Mouse (Mus musculus): ENCODE results near the gene Ofcc1. TPM values are rescaled to one million over a fixed set of nuclear protein-coding genes. Genes with fewer than 3 reads are reported as not detected.

Ofcc1 gene
- polyA plus RNA-seq, 1 experiment, result not detected

- DNase-seq (ENCODE audit: low read depth, low spot score), result no peak
- WGBS, result 72% methylated on average over 16 of the region's 16 CpGs
Measured at GRCm38 (mm10) chr13:40263087-40263807, 98.0 kb downstream of the Ofcc1 start.

DNA sequence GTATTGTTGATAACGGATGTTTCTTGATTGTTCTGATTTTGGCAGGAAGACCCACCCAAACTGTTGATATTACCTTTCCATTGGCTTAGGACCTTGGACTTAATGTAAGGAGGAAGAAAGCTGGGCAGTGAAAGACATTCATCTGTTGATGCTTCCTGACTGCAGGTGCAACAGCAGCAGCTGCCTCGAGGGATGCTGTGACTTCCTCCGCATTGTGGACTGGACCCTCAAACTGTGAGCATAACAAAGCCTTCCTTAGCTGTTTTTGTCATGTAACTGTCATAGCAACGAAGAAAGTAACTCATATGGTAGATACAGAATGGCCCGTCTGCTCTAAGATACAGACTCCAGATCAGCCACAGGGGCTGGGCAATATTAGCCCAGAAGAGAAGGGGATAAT lies 102.5 kb downstream of the Ofcc1 start:
- DNase-seq (ENCODE audit: low read depth, low spot score), result no peak
- WGBS, result 74% methylated on average over 5 of the region's 5 CpGs

DNA sequence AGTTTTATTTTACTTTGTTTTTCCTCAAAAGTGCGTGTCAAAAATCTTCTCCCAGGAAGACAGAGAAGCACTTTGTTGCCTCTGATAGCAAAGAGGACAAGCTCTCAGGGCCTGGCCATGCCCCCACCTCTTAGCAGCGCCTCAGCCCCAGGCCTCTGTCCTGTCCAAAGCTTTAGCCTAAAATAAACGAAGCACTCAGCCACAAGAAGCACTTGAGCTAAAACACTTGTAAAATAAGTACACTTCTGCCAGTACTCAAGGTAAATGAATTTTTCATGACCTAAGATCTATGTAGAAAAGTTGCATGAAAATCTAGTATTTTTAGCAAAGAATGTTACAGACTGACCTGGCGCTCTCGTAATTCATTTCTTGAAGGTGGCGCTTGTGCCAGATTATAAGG lies 117.4 kb downstream of the Ofcc1 start:
- 65% methylated on average over 6 of the region's 6 CpGs for WGBS
- no peak for DNase-seq (ENCODE audit: low read depth, low spot score)

- no peak for DNase-seq (ENCODE audit: low read depth, low spot score)
- WGBS, result 78% methylated on average over 3 of the region's 3 CpGs
Measured at GRCm38 (mm10) chr13:40236356-40236755, 124.9 kb downstream of the Ofcc1 start.

DNA sequence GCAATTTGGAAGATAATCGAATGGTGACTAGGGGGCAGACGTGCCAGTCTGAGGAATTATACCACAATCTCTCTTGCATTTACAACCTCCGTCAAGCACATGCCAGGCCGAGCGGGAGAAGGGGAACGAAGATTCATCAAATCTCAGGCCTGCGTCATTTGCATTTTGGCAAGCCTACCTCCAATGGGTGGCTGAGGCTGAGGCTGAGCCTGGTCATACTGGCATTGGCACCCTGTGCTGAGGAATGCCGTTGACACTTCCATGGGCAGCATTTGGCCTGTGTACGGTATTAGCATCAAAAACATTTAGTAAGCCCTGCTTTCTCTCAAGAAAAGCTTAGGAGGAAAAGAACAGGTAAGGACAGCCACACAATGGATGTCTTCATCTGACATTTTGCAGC lies 152.9 kb downstream of the Ofcc1 start:
- 79% methylated on average over 9 of the region's 9 CpGs for WGBS
- DNase-seq (ENCODE audit: low read depth, low spot score), result no peak

DNA sequence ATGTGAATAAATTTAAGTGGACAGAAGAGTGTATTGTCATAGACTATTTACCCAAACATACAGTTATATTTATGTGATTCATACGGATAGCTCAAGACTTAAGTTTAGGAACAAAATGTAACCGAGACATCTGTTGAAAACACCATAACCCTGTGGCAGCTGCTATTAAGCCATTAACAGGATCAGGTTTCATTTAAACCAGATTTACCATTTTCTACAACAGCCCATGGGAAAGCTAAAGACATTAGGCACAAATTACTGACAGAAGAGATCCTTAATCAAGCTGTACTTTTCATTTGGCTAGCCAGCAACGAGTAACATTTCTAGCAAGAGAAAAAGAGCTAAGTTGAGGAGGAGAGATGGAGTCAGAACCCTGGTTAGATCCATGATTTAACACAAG lies 179.5 kb downstream of the Ofcc1 start:
- DNase-seq (ENCODE audit: low read depth, low spot score), result no peak
- WGBS, result 73% methylated on average over 3 of the region's 3 CpGs

DNA sequence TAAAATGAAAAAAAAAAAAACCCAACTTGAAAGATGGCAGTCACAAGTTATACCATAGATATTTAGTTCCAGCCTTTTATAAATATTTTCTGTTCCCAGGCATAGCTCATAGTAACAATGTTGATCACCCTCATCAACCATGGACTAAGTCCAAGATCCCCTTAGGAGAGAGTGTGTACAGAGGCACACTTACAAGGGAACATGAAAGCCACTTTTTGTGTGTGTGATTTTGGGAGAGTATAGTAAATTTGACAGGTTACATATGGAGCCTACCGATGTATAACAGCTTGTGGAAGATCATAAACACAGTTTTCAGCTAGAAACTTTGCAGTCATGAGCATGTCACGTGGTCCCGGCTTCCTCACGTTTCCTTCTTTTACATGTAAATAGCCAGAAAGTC lies 189.5 kb downstream of the Ofcc1 start:
- 78% methylated on average over 4 of the region's 4 CpGs for WGBS
- DNase-seq (ENCODE audit: low read depth, low spot score), result no peak

GRCm38 (mm10) chr13:40167871-40168270 lies 193.4 kb downstream of the Ofcc1 start:
- WGBS, result 53% methylated on average over 7 of the region's 7 CpGs
- DNase-seq (ENCODE audit: low read depth, low spot score), result no peak

GRCm38 (mm10) chr13:40155466-40155865 lies 205.8 kb downstream of the Ofcc1 start:
- 63% methylated on average over 3 of the region's 3 CpGs for WGBS
- DNase-seq (ENCODE audit: low read depth, low spot score), result no peak

DNA sequence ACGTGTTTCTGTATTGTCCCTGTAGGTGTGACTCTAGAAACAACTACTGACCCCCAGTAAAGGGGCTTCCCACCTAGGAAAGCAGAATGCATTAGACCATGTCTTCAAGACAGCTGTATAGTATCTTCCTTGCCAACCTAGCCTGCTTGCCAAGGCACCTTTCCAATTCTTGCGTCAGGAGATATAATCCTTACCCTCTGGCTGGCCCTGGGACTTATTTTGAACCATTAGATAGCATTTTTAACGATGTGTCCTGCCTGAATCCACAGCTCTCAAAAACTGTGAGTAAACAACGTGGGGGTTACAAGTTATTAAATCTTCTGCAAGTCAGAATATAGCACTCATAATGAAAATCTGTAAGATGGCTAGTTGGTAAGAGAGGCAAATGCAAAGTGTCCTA lies 221.3 kb downstream of the Ofcc1 start:
- WGBS, result 68% methylated on average over 4 of the region's 4 CpGs
- DNase-seq (ENCODE audit: low read depth, low spot score), result no peak

DNA sequence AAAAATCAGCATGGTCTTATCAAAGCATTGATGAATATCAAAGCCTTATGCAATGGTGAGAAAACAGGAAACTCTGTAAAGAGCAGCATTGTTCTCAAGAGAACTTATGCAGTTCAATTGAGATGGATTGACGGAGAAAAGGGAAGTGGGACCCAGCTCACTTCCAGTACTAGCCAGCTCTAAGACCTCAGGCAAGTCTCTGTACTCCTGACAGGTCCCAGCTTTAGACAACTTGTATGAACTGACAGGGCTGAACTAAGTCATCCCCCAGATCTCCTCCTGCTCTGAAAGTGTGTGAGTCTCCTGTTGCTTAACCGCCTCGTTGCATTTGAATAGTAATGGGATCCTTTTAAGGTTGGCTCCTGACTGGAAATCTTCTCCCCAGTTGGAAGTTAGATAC lies 225.2 kb downstream of the Ofcc1 start:
- 69% methylated on average over 3 of the region's 3 CpGs for WGBS

DNA sequence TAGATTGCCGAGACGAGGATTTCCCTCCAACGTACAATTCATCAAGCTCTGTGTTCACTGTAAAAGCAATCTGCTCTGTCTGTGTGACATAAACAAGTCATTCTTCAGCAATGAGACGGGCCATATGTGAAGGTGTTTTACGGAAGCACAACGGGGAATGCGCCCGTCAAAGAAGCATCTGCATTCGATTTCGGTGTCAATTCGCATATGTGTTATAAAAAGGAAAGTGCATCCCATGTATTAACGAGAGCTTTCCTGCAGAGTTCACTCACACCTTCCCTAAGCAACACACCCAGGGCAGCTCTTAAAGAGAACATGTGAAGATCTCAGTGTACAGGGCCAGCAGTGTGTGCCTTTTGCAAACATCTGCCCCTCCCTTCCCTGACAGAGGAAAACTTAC lies 225.6 kb downstream of the Ofcc1 start:
- DNase-seq (ENCODE audit: low read depth, low spot score), result no peak
- WGBS, result 56% methylated on average over 12 of the region's 12 CpGs

More for the DNA sequence above, 225.2 kb downstream of the Ofcc1 start:
- no peak for DNase-seq (ENCODE audit: low read depth, low spot score)

- DNase-seq (ENCODE audit: low read depth, low spot score), result no peak
- WGBS, result 70% methylated on average over 2 of the region's 2 CpGs
Measured at GRCm38 (mm10) chr13:40123868-40124267, 237.4 kb downstream of the Ofcc1 start.

DNA sequence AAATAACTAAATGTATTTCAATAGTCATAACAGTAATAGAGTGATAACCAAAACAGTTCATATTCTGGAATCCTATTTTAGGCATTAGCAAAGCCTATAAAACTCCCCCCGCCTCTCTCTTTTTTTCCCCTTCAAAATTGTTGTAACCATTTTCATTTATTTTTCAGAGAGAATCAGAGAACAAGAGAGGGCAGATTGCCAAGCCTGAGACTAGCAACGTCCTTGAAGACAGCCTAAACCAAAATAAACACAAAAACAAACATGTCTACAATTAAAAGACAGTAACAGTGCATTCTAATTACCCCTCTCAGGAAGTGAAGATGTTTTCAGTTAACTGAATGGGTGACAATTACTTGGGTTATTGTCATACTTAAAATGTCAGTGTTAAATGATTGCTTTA lies 248.9 kb downstream of the Ofcc1 start:
- WGBS, result 46% methylated on average over 2 of the region's 2 CpGs
- no peak for DNase-seq (ENCODE audit: low read depth, low spot score)

DNA sequence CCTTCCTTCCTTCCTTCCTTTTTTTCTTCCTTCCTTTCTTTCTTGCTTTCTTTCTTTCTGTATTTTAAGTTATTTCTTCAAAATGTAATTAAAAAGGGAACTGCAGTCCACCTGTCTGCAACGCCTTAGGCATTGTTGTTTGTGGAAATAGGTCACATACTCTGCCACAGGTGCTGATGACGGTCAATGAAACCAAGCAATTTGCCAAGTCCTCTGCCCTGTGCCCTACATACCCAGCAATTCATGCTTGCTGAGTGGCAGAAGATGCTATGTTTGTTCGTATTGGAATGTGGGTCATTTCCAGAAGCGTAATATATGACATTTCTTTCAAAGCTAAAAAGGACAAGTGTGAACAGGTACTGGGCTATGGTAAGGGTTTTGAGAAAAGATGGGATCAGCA lies 285.0 kb downstream of the Ofcc1 start:
- WGBS, result 82% methylated on average over 4 of the region's 4 CpGs
- DNase-seq (ENCODE audit: low read depth, low spot score), result no peak

DNA sequence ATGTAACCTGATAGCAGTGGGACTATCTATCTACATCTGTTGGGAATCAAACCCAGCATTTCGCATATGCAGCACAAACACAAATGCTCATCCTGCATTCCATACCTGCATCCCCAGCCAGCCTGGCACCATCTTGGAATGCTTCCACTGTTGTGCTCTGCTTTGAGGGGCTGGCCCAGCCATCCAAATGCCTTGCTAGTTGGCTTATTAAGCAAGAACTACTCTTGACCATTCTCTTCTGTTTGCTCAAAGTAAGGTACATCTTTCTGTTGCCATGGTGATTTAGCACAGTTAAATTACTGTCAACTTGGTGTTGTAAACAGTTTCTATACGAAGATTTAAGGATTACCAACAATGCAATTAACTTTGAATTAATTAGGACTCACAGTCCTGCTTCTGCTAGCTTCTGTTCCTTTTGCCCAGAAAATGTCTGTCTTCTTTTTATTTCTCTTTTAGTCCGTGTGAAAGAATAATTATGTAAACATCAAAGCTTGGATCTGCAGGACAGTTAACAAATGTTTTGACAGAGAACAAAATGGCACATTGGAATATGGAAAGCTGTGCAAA lies 286.3 kb downstream of the Ofcc1 start:
- no peak for DNase-seq (ENCODE audit: low read depth, low spot score)
- 52% methylated on average over 3 of the region's 3 CpGs for WGBS

- WGBS, result 90% methylated on average over 1 of the region's 1 CpGs
- no peak for DNase-seq (ENCODE audit: low read depth, low spot score)
Measured at GRCm38 (mm10) chr13:40070004-40070403, 291.2 kb downstream of the Ofcc1 start.

GRCm38 (mm10) chr13:40061281-40061680 lies 300.0 kb downstream of the Ofcc1 start:
- 83% methylated on average over 5 of the region's 5 CpGs for WGBS
- no peak for DNase-seq (ENCODE audit: low read depth, low spot score)

GRCm38 (mm10) chr13:40037881-40038280 lies 323.4 kb downstream of the Ofcc1 start:
- WGBS, result 80% methylated on average over 2 of the region's 2 CpGs
- no peak for DNase-seq (ENCODE audit: low read depth, low spot score)

DNA sequence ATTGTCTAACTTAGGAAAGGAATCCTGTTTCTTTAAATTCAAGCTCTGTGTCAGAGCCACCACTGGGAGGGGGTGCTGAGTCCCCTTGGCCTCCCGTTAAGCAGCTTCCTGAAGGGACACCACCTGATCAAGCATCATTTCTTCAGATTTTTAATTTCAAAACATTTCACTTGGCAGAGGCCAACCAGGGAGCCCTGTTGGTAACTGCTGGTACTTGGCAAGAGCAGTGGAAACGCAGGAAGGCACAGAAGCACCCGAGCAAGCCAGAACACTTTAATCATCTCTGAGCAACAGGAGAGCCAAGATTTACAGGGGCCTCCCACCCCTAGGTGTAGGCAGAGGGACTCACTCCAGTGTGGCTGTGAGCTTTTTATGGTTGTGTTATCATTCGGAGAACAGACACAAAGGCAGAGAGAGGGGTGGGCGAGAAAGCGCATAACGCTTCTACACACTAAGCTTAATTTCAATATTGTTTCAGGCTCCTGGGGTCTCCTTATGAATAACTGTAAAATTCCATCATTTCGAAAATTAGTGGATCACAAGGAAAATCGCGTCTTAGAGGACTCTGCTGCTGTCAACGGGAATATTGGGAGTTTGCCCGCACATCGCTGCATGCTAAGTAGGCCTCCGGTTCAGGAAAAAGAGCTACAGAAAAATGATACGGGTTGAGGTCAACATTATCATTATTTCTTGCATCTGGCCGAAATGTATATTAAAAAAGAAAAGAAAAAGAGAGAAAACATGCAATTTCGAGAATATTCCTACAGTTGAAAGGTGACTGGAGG lies 324.1 kb downstream of the Ofcc1 start:
- 82% methylated on average over 17 of the region's 17 CpGs for WGBS
- DNase-seq (ENCODE audit: low read depth, low spot score), result no peak

DNA sequence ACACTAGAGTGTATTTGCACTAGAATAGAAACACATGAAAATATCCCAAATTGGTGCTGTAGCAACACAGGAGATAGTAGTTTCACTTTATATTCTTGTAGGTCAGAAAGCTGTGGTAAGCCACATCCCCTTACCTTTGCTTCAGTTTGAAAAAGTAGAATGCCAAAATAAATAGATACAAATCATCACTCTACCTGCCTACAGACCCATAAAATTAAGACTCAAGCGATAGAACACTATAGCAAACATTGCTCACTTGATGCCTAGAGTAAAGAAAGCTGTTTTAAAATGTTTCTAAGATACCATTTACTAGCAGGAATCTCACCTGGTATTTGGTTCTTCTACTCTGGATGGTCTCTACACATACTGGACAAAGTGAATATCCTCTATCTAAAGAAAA lies 331.8 kb downstream of the Ofcc1 start:
- no peak for DNase-seq (ENCODE audit: low read depth, low spot score)

More for the DNA sequence above, 331.8 kb downstream of the Ofcc1 start:
- 64% methylated on average over 1 of the region's 1 CpGs for WGBS

Measured in large intestine, adult 2 months (tissue).